Mouse (Mus musculus) adipocyte (in vitro differentiated cells): ENCODE results near the gene Rwdd1.
"Not testable (repeated sequence)": the region's sequence is repeated elsewhere in the genome, so short reads cannot be mapped to it uniquely, and the experiment has no call there.

Experiments used
- DNase-seq: peaks from one replicate; pipeline ENCODE4 v3.0.0-alpha.2; 2016; ENCODE audit warnings: low spot score

Rwdd1 gene

DNA sequence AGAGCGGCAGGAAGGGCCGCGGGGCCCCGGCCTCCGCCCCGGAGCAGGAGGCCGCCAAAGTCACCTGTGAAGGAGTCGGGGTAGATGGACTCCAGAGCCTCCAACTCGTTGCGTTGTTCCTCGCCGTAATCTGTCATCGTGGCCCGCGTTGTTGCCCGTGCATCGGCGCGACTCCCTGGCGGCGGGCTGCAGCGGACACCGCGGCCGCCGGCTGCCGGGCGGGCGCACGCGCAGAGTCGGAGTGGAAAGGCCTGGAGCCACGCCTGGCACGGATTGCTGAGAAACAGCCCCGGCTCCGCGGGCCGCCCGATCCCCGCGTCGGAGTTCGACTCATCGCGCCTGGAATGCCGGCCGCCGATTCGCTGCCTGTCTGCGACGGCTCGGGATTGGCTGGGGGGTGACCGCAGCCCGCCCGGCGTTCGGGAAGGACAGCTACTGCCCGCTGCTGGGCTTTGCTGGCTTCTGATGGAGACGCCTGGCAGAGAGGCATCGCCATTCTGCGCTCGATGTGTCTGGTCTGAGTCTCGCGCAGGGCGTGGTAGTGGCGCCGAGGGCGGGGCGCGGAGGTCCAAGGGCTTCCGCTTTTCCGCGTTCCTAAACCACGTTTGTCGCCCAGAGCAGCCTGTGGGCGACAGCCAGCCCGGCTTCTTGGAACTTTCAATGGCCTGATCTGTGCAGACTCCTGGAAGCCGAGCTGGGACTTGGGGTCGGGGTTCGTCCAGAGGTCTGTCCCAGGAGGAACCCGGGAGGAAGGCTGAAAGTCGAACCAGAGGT lies at the start of gene Rwdd1:
Rwdd1 (minus strand) TSS at position 323 of the 774 bp plus-strand sequence.
- peak; percentile 96 for DNase-seq

DNA sequence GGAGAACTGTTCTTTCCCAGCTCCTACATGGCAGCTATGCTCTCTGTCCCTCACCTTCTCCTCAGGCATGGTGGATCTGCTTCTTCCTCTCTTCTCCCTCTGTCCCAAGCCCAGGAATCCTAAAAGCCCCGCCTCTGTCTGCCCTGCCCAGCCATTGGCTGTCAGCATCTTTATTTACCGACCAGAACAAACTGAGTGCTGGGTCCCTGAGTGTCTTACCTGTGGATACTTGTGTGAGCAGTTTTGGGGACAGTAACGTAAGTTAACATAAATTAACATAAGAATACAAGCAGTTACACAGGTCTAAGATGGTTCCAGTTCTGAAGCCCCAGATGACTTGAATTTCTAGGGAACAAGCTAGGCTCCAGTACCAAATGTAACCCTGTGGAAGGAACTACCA lies 47.2 kb upstream of the Rwdd1 start:
- no peak for DNase-seq

DNA sequence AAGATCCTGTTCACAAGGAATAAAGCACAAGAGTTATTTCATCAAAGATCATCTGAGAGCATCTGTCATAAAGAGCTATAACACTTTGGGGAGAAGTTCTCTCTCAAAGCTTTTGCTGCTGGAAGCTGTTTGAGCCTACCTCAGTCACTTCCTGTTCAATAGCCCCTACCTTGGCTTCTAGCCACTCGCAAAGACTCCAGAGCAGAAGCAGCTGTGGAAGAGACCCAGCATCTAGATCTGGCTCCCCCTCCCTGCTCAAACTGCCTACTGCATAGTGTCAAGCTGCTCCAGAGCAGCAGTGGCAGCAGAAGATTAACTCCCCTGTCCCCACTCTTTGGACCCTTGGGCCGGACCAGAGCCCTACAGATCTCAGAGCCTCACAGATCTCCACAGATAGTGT lies 34.6 kb upstream of the Rwdd1 start:
- DNase-seq, result no peak

DNA sequence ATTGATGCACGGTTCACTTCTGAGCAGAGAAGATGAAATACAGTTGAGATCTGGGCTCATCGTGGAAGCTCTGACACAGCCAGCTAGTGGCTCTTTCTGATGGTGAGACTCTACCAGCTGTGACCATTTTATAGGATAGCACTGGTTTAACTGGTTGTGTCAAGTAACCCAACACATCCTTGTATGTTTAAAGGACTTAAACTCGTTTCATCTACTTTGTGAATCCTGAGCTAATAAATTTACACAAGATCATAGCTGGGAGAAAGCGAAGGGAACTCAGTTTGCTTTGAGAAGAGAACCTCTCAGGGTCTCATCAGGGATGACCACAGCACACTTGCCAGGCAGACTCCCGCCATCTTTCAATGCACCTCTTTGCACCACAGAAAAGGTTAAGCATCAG lies 24.8 kb upstream of the Rwdd1 start, which contains the start of gene Calhm4:
Calhm4 (minus strand) TSS at position 101 of the 400 bp plus-strand sequence.
- no peak for DNase-seq

DNA sequence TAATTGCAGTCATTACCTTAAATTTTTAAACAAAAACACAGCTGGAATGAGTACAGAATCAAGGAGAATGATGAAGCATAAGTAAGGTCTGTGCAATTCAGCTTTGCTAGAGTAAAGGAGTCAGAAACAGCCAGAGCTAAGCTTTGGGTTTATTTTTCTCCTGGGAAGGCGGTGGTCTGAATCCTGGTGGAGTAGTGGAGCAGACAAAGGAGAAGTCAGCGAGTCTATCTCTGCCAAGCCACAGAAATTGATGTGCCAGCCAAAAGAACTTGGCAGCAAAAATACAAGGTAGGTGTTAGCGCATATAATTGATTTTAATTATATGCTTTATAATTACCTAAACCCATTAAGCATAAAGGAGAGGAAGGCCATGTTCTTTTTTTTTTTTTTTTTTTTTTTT lies 18.0 kb upstream of the Rwdd1 start, which contains the start of gene Trappc3l:
Trappc3l (plus strand) TSS at position 197 of the 400 bp plus-strand sequence.
- DNase-seq, result no peak

DNA sequence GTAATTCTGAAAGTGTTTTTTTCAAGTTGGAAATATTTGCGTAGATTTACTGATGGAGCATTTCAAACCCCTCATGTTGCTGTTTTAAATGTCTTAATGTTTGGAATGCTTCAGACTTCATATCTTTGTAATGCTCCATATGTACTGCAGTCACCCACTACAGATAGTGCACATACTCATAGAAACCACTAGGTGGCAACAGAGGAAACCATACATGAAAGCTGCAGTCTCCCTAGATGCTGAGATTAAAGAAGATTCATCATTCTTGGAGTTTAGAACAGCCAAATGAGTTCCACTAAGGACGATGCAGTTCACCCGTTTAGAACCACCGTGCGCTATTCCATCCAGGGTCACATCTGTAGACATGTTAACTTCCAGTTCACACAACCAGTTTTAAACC lies 17.2 kb upstream of the Rwdd1 start:
- peak; percentile 62 for DNase-seq

DNA sequence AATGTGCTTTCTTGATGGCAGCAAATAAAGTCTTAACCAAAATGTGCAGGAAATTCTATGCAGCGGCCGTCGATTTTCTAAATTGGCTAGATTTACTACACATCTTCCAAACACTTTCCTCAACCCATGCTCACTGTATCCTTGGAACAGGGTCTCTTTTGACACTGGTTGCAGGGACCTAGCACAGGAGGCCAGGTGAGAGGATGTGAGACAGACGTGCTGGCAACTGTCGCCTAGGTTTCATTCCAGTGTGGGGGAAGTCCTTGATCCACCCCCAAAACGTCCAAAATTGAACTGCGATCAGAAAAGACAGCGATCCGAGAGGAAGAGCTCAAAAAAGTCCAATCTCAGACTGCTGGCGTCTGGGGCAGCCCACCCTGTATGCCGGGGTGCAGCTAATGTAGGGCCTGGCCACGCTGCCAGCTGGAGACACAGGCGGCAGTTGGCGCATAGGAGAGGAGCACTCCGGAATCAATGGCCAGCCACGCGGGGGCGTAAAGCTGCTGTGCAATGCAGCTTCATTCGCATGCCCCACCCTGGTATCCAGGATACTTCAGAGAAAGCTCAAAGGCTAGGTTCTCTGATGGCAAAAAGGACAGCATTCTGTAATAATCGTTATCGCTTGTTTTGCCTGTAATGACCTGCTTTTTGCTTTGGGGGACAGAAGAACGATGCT lies 14.3 kb upstream of the Rwdd1 start:
- peak; percentile 29 for DNase-seq

DNA sequence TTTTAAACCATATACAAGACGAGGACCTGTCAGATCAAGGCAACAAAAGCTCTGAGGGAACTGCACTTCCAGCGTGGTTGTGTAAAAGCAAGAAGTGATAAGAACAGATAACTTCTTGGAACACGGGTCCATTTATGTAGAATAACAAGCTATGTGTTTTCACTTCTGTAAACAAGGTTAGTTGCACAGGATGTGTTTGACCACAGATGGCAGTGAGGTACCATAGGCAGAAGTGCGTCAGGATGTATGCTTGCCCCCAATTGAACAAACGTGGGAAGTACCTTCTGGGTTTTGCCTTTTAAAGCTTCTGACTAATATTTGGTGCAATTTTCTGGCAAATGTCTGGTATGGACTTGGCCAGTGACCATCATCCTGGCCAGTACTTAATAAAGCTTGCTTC lies 10.9 kb upstream of the Rwdd1 start:
- no peak for DNase-seq

DNA sequence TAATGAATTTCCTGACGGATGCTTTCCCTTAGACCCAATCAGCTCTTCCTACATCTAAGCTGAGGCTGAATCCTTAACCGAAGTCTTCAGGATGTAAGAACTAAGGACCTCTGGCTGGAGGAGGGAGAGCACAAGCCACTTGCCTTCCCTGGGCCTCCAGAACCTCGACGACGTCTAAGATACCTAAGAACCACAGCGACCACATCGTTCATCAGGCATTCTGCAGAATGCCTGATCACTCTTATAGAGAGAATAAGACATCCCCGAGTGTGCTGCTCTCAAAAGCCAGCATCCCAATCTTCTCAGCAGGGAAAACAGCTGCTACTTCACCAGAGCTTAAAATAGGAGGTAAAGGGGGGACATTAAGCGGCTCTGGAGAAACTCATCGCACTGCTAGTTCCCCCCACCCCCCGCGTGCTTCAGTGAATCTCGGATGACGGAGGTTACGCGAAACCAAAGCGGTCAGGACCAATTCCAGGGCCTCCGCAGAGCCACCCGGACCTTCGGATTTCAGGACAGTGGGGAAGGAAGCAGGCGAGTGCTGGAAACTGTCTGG lies 600 bp downstream of the Rwdd1 start:
- DNase-seq, result peak; percentile 26

DNA sequence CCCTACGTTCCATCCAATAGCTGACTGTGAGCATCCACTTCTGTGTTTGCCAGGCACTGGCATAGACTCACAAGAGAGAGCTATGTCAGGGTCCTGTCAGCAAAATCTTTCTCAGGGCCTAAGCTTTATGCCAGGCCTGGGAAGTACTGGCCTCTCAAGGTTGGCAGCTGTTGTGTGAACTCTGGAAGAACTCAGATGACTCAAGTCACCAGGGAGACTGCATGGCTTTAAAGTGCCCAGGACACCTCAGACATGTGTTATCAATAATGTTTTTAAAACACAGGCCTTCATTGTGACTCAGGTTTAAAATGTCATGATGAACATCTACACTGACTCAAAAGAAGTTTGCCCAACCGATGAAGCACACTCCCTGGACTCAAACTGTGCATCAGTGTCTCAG lies 6.2 kb downstream of the Rwdd1 start:
- DNase-seq, result peak; percentile 49

DNA sequence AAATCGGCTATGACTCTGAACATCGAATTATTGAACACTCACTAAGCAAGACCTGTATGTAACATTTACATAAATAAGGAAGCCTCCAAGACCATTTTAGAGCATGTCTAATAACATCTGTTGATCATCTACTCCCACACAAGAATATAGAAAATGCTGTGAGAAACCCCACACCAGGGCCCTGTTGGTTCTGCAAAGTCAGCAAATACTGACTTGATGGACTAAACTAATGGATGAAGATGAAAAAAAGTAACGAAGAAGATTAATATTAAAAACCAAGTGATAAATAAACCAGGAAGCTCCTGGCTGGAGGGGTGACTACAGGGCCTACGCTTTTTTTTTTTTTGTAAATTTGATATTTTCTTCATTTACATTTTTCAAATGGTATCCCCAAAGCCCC lies 6.8 kb downstream of the Rwdd1 start:
- no peak for DNase-seq

DNA sequence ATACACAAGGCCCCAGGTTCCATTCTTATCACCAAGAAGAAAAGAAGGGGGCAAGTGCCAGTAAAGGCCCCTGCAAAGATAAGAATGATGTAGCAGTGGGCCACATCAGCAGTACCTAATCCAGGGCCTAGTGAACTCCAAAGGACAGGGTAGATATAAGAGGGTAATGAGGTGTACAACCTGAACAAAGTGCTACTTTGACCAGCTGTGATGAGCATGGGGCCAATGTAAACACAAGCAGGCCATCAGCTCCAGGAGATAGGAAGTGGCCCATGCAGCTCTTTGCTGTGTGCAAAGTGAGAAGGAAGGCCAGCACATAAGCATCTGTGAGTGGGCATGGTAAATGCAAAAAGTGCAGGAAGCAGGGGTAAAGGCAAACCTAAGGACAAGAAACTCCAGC lies 21.0 kb downstream of the Rwdd1 start:
- no peak for DNase-seq

DNA sequence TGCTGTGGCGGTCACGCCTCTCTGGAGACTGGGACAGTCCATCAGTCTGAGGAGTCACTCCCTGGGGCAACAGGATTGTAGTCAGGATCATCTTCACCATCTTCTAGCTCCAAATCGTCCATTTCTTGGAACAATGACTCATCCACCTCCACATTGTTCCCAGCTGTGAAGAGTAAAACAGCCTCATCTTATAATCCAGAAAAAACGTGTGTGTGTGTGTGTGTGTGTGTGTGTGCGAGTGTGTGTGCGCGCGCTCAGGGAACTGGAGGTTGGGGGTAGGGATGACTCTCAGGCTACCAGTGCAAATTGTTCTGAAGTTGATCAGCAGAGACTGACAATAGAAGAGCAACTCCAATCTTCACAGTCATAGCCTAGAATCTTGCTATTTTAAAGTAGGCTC lies 22.7 kb downstream of the Rwdd1 start:
- not testable (repeated sequence) for DNase-seq

DNA sequence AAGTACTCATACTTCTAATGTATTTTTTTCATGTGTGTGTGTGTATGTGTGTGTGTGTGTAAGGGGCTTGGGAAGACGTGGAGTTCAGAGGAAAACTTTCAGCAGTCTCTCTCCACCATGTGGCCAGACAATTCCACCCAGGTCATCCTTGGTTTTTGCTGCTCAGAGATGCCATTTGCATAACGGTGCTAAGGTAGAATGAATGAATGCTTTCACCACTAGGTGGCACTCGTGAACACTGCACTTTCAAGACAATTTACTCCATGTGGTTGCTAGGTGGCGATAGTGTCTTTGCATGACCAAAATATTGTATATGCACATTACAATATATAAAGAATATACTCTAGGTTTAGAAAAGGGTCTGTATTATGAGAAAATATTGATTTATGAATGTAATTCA lies 32.7 kb downstream of the Rwdd1 start:
- peak; percentile 92 for DNase-seq

DNA sequence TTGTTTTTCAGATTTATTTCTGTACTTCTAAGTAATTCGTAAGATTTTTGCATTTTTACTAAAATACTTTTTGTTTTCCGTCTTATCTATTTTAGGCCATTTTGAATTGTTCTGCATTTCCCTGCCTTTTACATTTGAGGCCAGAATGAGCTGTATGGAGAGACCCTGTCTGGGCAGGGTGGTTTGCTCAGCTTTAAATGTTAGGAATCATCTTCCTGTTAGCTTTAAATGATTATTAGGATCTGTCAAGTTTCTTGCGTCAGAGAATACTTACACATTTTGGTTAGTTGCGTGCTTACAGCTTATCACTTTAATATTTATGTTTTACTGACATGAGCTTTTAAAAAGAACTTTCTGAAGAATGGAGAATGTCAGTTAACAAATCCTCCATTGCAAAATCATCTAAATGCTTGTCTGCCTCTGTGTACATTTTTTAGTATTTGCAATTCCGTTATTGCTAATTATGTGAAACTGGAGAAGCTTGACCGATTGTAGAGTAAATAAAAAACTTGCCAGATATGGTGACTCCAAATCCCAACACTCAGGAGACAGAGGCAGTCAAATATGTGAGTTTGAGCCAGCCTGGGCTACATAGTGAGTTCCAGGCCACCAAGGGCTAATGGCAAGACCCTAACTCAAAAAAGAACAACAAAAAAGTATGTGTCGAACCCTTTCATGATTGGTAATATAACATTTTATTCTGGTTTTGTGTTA lies 44.5 kb downstream of the Rwdd1 start:
- DNase-seq, result no peak

DNA sequence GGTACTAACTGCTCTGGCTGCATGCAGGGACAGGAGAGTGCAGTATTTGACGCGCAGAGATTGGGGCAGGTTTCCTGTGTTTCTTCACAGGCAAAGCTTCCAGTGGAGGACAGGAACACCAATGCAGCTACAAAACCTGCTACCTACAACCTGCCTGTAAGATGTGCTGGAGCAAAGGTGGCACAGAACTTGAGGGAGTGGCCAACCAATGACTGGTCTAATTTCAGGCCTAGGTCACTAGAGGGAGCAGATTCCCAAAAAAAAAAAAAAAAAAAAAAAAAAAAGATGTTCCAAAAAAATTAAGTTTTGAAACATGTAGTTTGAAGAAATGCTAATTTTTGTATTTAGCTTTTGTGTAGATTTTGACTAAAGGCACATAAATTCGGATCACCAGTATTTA lies 66.9 kb downstream of the Rwdd1 start:
- DNase-seq, result peak; percentile 27

DNA sequence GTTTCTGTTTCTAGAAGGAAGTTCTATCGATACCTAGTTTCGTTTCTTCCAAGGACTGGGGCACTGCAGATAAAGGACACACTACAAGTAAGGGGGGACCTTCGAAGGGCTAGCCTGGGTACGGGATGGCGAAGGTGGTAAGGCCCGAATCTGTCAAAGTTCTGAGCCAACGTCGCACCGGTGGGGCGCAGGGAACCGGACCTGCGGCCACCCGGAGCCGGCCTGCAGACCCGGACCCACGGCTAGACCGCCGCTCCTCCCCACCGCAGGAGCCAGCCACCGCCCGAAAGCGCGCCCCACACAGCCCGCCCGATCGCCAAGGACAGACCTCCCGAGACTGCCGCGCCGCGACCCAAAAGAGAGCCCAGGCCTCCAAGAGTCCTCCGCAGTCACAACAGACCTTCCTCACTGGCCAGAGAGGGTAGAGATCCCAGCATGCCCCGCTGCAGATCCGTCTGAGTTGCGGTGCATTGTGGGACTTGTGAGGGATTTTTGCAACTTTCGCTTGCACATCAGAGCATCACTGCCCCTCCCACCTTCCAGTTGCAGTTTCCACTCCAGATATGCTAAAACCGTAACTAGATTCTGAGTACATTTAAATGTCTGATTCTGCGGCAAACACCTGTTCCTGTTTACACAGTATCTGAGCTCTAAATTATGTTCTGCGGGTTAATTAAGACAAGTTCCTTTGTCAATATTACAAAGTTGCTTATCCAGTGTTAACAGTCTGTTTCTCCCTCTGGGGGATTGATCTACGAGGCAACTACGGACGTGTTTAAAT lies 68.4 kb downstream of the Rwdd1 start, which contains the start of gene Zup1:
Zup1 (minus strand) TSS at position 467 of the 781 bp plus-strand sequence.
- DNase-seq, result peak; percentile 88
